Mouse (Mus musculus) limb, embryonic 13.5 days (tissue): Measurements from ENCODE around the gene Pdzd7. TPM values are rescaled to one million over a fixed set of nuclear protein-coding genes. Genes with fewer than 3 reads are reported as not detected.

Experiments
- ATAC-seq: fragments of 200-750 bp; cut with Nextera tagmentation; 2 replicates; pipeline ENCODE4 v1.8.0; 2017; ENCODE audit warnings: low read depth, moderate number of reproducible peaks, moderate TSS enrichment; ENCODE audit not compliant: low FRiP score
- H3K27ac ChIP-seq: fragments of 300-500 bp; sonication (generic); 2 replicates; pipeline ENCODE4 v1.5.1; 2015; ENCODE audit warnings: inconsistent platforms, mild to moderate bottlenecking, moderate library complexity
- H3K27me3 ChIP-seq: fragments of 300-500 bp; sonication (generic); 2 replicates; pipeline ENCODE4 v1.6.1; 2015; ENCODE audit warnings: mild to moderate bottlenecking, inconsistent platforms
- H3K36me3 ChIP-seq: fragments of 300-500 bp; sonication (generic); 2 replicates; pipeline ENCODE4 v1.6.1; 2015; ENCODE audit warnings: inconsistent platforms, mild to moderate bottlenecking, moderate library complexity
- H3K4me1 ChIP-seq: fragments of 300-500 bp; sonication (generic); 2 replicates; pipeline ENCODE4 v1.6.1; 2015; ENCODE audit warnings: inconsistent platforms
- H3K4me2 ChIP-seq: fragments of 300-500 bp; sonication (generic); replicated peaks from 2 replicates; pipeline ENCODE4 v1.6.1; 2015; ENCODE audit warnings: inconsistent platforms, mild to moderate bottlenecking, moderate library complexity
- H3K4me3 ChIP-seq: fragments of 300-500 bp; sonication (generic); 2 replicates; pipeline ENCODE4 v1.5.1; 2015; ENCODE audit warnings: moderate library complexity, mild to moderate bottlenecking, inconsistent platforms
- H3K9ac ChIP-seq: fragments of 300-500 bp; sonication (generic); 2 replicates; pipeline ENCODE4 v1.6.1; 2015; ENCODE audit warnings: mild to moderate bottlenecking, inconsistent platforms
- H3K9me3 ChIP-seq: fragments of 300-500 bp; sonication (generic); 2 replicates; pipeline ENCODE4 v1.6.1; 2016; ENCODE audit warnings: inconsistent platforms
- WGBS: fragments of 180-500 bp; shearing (Covaris S2); methylation state at CpG from one replicate; pipeline ENCODE4 v1.1.7; 2015; 5-methylcytosine and 5-hydroxymethylcytosine counted together
- polyA plus RNA-seq: library from polyadenylated mRNA; unstranded; fragments of >200 nt; fragmentation: Nextera tagmentation; extraction: Ambion mirVana; gene quantifications from 2 replicates; pipeline ENCODE4 v1.2.1, GENCODE M21; 2015

Pdzd7 gene
- polyA plus RNA-seq, 1 experiment from 2014 or later, result 0.56 TPM

DNA sequence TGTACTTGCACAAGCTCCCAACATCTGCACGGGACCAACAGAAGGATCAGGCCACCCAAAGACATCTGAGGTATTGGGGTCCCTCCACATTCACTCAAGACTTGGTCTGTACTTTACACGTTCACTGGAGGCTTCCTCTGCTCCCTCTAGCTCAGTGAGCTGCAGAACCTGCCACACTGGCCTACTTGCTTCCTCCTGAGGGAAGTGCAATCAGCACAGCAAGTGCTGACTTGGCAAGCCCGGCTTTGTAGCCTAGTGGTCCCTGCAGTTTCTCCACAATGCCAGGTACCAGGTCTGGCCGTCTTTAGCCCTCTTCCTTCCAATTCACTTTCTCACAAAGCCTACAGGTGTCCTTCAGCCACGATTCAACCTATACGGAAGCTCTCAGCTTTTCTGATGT lies 58.5 kb downstream of the Pdzd7 start:
- Histone ChIP-seq H3K9me3 (no peaks in the 10 kb centered on the region), H3K4me2 (no peak overlapping the region), H3K9ac (no peak overlapping the region), H3K27ac (no peak overlapping the region), H3K4me3 (no peak overlapping the region), H3K4me1 (peaks cover 24% of the 10 kb centered on the region), H3K27me3 (no peaks in the 10 kb centered on the region), H3K36me3 (peaks cover 11% of the 10 kb centered on the region)
- 68% methylated on average over 6 of the region's 6 CpGs for WGBS
- ATAC-seq, result no peak

GRCm38 (mm10) chr19:44985159-44985988 lies 60.1 kb downstream of the Pdzd7 start:
- Histone ChIP-seq H3K36me3 (peaks cover 24% of the 10 kb centered on the region), H3K4me3 (no peak overlapping the region), H3K9me3 (no peaks in the 10 kb centered on the region), H3K27ac (no peak overlapping the region), H3K9ac (no peak overlapping the region), H3K4me1 (peaks cover 17% of the 10 kb centered on the region), H3K4me2 (no peak overlapping the region), H3K27me3 (no peaks in the 10 kb centered on the region)
- no peak for ATAC-seq
- 58% methylated on average over 5 of the region's 5 CpGs for WGBS

- ATAC-seq, result no peak
- H3K4me3 ChIP-seq, result no peak overlapping the region
- peaks cover 31% of the 10 kb centered on the region for H3K36me3 ChIP-seq
- no peak overlapping the region for H3K4me2 ChIP-seq
- no peak overlapping the region for H3K9ac ChIP-seq
- H3K27me3 ChIP-seq, result no peaks in the 10 kb centered on the region
- H3K4me1 ChIP-seq, result peaks cover 8% of the 10 kb centered on the region
- H3K27ac ChIP-seq, result no peak overlapping the region
- 96% methylated on average over 4 of the region's 4 CpGs for WGBS
- H3K9me3 ChIP-seq, result no peaks in the 10 kb centered on the region
Measured at GRCm38 (mm10) chr19:44984420-44984819, 61.1 kb downstream of the Pdzd7 start.

DNA sequence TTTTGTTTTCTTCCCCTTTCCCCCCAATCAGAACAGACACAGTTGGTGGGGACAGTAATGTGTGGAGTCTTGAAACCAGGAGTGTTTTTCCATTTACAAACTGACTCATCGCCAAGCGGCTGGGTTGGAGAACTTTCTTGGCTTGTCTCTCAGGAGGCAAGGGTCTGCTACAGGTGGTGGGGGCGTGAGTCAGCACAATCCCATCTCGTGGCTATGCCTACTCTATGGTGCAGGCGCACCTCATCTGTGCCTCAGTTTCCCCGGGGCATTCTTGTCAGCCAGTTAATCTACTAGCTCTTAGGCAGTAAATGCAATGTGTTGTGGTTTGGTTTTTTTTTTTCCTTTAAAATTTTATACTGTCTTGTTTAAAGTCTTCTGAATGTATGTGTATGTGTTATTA lies 62.2 kb downstream of the Pdzd7 start:
- no peaks in the 10 kb centered on the region for H3K9me3 ChIP-seq
- peaks cover 4% of the 10 kb centered on the region; the same call in 1 of the 2 replicates for H3K4me1 ChIP-seq
- H3K4me2 ChIP-seq, result no peak overlapping the region
- no peak overlapping the region for H3K4me3 ChIP-seq
- no peak for ATAC-seq
- 85% methylated on average over 6 of the region's 6 CpGs for WGBS
- no peaks in the 10 kb centered on the region for H3K27me3 ChIP-seq
- no peak overlapping the region for H3K27ac ChIP-seq
- H3K36me3 ChIP-seq, result peaks cover 40% of the 10 kb centered on the region
- no peak overlapping the region for H3K9ac ChIP-seq

GRCm38 (mm10) chr19:44982477-44983115 lies 62.9 kb downstream of the Pdzd7 start:
- Histone ChIP-seq H3K4me2 (no peak overlapping the region), H3K9me3 (no peaks in the 10 kb centered on the region), H3K4me3 (no peak overlapping the region), H3K9ac (no peak overlapping the region), H3K36me3 (peaks cover 48% of the 10 kb centered on the region), H3K4me1 (no peaks in the 10 kb centered on the region), H3K27me3 (no peaks in the 10 kb centered on the region), H3K27ac (no peak overlapping the region)
- no peak for ATAC-seq
- 82% methylated on average over 7 of the region's 7 CpGs for WGBS

DNA sequence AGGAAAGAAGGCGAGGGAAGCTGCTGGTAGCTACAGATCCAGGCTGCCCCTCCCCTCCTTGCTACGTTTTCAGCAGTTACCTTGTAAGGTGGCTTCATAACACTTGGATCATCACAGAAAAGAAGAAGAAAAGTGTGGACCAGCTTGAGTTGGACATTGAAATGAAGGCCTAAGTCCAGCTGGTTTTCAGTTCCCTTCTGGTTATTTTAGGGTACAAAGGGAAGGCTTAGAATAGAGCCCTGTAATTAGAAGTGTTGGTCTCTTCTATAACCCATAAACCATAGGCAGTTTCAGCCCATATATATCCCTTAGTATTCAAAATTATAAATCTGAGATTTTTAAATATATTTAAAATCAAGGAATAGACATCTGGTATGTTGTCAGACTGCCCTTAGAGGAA lies 64.7 kb downstream of the Pdzd7 start:
- no peak for ATAC-seq
- Histone ChIP-seq H3K27me3 (no peaks in the 10 kb centered on the region), H3K9ac (no peak overlapping the region), H3K9me3 (no peaks in the 10 kb centered on the region), H3K27ac (no peak overlapping the region), H3K4me2 (no peak overlapping the region), H3K4me1 (no peaks in the 10 kb centered on the region), H3K36me3 (peaks cover 66% of the 10 kb centered on the region), H3K4me3 (no peak overlapping the region)
- WGBS, result 76% methylated on average over 2 of the region's 2 CpGs

DNA sequence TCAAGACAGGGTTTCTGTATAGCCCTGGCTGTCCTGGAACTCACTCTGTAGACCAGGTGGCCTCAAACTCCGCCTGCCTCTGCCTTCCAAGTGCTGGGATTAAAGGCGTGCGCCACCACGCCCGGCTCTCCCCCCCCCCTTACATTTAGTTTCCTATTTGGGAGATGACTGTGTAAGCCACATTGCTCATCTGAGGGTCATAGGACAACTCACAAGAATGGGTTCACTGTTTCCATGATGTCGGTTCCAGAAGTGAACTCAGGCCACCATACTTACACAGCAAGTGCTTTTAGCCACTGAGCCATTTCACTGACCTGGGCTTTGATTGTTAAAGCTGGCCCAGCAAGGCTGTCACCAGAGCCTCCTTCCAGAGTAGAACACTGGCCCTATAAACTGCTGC lies 68.4 kb downstream of the Pdzd7 start:
- Histone ChIP-seq H3K4me2 (no peak overlapping the region), H3K36me3 (peaks cover 93% of the 10 kb centered on the region), H3K9ac (no peak overlapping the region), H3K4me3 (no peak overlapping the region), H3K9me3 (no peaks in the 10 kb centered on the region), H3K4me1 (no peaks in the 10 kb centered on the region), H3K27me3 (no peaks in the 10 kb centered on the region), H3K27ac (no peak overlapping the region)
- WGBS, result 92% methylated on average over 6 of the region's 6 CpGs
- no peak for ATAC-seq

Other genes starting within 250 kb of the Pdzd7 start
- 37.8 and 41.5 TPM in 2 replicates for gene Slf2, start 114.6 kb downstream of the Pdzd7 start, polyA plus RNA-seq
- 6.9 and 7.4 TPM in 2 replicates for gene Sema4g, start 56.6 kb downstream of the Pdzd7 start, polyA plus RNA-seq
- 22.7 and 24.1 TPM in 2 replicates for gene Twnk, start 40.1 kb downstream of the Pdzd7 start, polyA plus RNA-seq
- 69.2 and 76.3 TPM in 2 replicates for gene Mrpl43, start 39.3 kb downstream of the Pdzd7 start, polyA plus RNA-seq
- gene Lzts2, start 31.3 kb downstream of the Pdzd7 start, polyA plus RNA-seq, result 68.8 and 68.9 TPM in 2 replicates
- gene Sfxn3, start 1.8 kb upstream of the Pdzd7 start, polyA plus RNA-seq, result 26.0 and 26.5 TPM in 2 replicates
- gene Kazald1, start 29.5 kb upstream of the Pdzd7 start, polyA plus RNA-seq, result 18.6 and 20.4 TPM in 2 replicates
- gene Tlx1, start 105.0 kb upstream of the Pdzd7 start, polyA plus RNA-seq, result 0.38 and 1.1 TPM in 2 replicates
- gene Lbx1, start 190.1 kb upstream of the Pdzd7 start, polyA plus RNA-seq, result 1.4 and 1.5 TPM in 2 replicates